Mouse (Mus musculus) ES-Bruce4 (cell line): ENCODE measurements around the gene Fancd2.

Experiments
- CTCF ChIP-seq: IDR thresholded peaks from one replicate; pipeline ENCODE4 v1.8.1; 2011; ENCODE audit warnings: low read depth, low read length
- POLR2A ChIP-seq: IDR thresholded peaks from one replicate; pipeline ENCODE4 v1.8.1; 2011; ENCODE audit warnings: low read length; ENCODE audit not compliant: insufficient read depth

DNA sequence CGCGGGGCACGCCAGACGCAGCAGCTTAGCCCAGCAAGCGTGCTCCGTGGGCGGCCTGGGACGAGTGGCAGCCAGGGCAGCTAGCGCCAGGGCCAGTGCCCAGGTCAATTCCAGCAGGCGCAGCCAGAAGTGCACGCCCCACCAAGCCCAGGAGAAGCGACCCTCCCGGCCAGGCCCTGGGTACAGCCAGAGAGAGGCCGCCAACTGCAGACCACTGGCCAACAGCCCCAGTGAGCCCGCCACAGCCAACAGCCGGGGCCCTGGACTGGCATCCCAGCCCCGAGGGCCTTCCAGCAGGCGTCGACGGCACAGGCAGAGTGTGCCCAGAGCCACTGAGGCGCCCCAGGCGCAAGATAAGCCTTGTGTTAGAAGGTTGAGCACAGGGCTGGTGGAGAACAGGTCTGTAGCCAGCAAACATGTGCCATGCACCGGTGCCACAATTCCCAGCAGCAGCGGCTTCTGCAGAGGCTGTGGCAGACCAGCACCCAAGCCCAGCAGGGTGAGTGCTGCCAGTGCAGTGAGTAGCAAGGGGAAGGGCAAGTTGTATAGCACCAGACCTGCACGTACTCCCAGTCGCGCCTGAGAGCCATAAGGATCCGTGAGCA, 36.3 kb upstream of the Fancd2 start:
- TF ChIP-seq CTCF (no peak), POLR2A (no peak)
